Mouse (Mus musculus) cerebellum, adult 8-10 months (tissue): ENCODE results near the gene Hs2st1.
A peak's percentile ranks its signal among the peaks of the same experiment; 100 is the strongest.

Experiments
- DNase-seq: peaks from one replicate; pipeline ENCODE4 v3.0.0; 2022

Hs2st1 gene

DNA sequence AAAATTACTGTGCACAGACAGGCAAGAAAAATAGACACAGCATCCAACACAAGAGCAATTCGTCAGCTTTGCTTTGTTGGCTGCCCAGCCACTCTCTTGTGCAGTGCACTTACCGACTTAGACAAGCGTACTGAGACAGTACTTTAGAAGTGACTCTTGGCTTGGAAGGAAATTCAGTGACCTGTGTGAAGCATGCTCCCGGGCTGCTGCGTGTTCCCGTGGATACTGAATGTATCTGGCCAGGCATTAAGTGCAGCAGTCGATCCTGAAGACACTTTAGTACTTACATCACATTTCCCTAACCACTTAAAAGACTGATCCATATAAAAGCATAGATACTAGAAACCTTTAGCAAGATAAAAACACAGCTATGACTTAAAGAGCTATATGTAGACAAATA, 68.1 kb downstream of the Hs2st1 start:
- no peak for DNase-seq

- no peak for DNase-seq
Observed at GRCm38 (mm10) chr3:144496762-144497161, 73.2 kb downstream of the Hs2st1 start.

- no peak for DNase-seq
Observed at GRCm38 (mm10) chr3:144494838-144495237, 75.1 kb downstream of the Hs2st1 start.

DNA sequence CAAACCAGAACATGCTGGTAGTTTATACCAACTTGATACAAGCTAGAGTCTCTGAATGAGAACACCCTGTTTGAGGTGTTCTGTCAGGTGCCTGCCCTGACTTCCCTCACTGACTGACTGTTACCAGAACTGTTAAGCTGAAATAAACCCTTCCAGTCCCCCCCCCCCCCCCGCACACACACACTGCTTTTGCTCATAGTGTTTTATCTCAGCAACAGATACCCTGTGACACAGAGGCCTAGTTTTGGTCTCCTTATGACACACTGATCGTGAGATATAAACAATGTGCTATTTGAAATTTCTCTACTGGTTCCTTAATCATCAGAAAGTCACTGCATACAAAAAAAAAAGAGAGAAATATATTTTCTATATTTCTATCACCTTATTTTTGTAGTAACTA, 81.2 kb downstream of the Hs2st1 start:
- no peak for DNase-seq

GRCm38 (mm10) chr3:144480595-144480994, 89.4 kb downstream of the Hs2st1 start:
- DNase-seq, result no peak

GRCm38 (mm10) chr3:144478427-144478794, 91.6 kb downstream of the Hs2st1 start:
- no peak for DNase-seq

GRCm38 (mm10) chr3:144477707-144478426, 92.1 kb downstream of the Hs2st1 start:
- no peak for DNase-seq

DNA sequence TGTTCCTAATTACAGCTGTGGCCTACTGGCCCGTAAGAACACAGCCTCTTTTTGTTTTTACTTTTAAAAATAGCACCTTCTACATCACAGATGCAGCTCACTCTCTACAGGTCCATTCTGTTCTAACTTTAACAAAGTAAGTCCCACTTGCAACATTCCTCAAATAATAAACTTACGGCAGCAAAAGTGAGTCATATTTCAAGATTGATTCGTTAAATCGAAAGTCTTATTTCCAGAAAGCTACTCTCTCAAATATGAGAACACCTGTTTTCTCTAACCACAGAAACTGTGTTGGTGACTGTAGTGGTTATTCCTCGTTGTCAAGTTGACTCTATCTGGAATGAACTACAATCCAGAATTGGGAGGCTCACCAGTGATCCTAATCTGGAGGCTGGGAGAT, 94.1 kb downstream of the Hs2st1 start:
- DNase-seq, result no peak

DNA sequence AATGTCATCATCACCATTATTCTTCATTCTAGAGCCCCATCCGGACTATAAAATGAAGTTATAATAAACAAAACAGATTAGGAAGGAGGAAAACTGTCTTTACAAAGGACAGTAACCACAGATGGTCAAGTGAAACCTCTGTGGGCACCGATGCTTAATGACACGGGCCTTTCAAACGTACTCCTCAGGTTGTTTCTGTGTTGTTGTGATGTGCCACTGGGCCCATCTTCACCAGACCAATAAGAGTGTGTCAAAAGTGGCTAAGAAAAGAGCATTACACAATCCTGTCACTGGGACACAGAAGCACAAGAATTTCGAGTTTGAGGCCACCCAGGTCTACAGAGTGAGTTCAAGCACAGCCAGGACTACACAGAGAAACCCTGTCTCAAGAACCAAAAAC, 95.3 kb downstream of the Hs2st1 start:
- DNase-seq, result no peak

DNA sequence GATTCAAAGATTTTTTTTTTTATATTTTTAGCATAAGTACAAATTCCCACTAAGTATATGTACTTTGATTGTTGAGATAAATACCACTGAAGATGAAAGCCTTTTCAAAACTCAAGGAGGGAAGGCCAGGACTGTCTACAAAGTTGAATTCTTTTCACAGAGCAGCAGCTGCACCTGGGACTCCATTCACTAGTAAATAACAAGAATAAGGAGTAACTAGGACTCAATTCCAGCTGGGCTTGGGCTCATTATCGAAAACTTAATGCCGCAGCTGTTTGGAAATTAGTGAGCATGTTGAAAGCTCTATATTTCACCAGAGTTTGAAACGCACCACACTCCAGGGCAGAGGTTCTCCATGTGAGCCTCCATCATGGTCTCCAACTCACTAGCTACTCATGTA, 98.0 kb downstream of the Hs2st1 start:
- DNase-seq, result no peak

DNA sequence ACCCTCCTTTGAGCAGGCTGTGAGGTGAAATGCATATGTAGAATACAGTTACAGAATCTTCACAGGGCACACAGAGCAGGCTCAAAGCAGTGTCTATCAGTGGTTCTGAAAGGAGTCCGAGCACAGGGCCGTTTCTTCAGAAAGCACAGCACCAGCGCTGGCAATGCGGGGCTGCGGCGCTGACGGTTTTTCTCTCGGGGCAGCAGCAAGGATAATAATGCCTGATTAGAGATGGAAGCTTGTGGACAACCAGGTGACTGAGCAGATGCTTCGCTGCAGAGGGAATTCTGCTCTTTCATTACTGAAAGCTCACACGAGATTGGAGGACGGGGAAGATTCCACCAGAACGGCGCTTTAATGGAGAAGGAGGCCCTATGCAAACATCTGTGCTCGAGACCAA, 99.1 kb downstream of the Hs2st1 start:
- DNase-seq, result no peak

DNA sequence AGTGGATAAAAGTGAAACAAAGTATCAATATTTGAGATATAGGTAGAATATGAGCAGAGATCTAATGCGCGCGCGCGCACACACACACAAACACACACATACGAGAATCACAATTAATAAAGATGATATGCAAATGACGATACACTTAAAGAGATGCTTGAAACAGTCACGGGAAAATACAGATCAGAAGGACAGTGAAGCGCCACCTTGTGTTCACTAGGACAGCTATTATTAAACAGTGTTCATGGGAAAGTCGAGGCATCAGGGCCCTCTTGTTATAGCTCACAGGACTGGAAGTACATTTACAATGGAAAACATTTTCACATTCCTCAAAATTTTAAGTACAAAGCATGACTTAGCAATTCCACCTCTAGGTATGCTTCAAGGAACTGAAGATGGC, 102.5 kb downstream of the Hs2st1 start:
- no peak for DNase-seq

- no peak for DNase-seq
Observed at GRCm38 (mm10) chr3:144466108-144466678, 103.8 kb downstream of the Hs2st1 start.

DNA sequence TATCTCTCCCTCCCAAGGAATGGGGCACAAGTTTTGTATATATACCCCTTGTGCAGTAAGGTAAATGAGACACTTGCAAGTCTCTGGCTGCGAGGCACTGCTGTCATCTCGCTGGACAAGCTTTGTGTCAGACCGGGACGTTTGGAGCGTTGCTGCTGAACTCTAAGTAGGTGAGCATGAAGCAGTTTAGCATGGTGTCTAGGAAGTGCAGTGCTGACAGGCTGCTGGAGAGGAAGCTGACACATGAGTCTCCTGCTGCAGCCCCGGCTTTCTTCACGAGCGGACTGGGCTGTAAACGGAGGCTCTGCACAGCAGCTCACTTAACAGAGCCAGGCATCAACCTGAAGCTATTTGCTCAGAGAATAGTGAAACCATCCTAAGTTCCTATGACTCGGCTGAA, 107.3 kb downstream of the Hs2st1 start:
- no peak for DNase-seq

GRCm38 (mm10) chr3:144460183-144460788, 109.7 kb downstream of the Hs2st1 start:
- DNase-seq, result no peak

DNA sequence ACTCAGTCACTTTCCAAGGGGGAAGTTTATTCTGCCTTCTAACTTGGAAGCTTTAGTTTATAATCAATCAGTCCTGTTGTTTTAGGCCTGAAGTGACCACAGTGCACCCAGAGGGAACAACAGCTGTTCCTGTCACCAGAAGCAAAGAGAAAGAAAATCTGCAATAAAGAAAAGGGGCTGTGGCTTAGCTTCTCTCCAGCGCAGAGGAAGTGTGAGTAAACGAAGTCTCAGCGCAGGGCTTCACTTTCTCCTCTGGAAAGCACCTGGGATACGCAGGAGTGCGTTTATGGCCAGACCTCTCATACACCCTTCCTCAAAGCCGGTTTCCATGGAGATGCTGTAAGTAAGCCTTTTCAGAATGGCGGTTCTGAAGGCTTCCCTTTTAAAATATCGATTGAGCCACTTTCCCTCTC, 110.7 kb downstream of the Hs2st1 start:
- no peak for DNase-seq

DNA sequence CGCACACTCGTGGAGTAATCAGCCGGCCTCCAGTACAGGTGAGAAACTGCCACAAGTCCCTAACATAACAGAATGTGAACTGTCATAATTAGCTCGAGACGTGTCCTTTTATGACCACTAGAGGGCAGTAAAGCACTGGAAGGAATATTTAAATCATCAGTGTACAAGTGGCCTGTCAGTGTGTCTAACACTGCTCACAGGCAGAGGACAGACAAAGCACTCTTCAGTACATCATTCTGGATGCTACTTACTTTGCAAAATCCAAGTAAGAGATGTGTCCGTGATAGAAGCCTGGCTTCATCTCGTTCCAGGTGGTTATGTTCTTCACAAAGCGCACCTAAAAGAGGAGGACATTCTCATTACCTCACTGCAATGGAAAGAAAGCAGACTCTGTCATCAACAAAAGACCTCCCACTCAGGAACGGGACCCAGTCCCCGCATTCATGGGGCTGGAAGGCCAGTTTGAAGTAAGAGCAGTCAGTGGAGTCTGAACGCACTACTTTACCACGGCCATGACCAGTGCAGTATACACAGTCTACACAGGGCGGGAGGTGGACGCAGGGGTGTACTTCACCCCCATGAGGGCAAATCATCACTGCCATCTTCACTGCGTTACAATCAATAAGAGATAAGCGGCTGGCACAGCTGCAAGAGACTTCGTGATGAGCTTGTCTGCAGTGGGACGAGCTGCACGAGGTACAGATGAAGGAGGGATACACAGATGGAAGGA, 116.1 kb downstream of the Hs2st1 start:
- peak; percentile 56 for DNase-seq

- DNase-seq, result no peak
Observed at GRCm38 (mm10) chr3:144448977-144449376, 121.0 kb downstream of the Hs2st1 start.

DNA sequence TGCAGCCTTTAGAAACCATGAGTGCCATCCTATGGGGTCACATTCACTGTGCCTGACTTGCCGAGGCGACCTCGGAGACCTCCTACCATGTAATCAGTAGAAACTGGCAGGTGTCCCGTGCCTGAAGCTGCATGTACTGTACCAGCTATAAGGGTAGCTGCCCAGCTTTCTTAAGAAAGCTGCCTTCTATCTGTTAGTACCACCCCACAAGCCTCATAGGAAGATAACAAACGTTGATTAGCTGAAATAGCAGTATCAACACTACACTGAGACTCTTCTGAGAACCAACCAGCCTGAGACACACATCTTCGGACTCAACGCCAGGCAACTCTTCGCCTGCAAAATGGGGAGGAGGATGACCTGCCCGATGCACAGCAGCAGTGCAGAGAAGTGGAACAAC, 122.1 kb downstream of the Hs2st1 start:
- DNase-seq, result no peak

GRCm38 (mm10) chr3:144446081-144446634, 123.8 kb downstream of the Hs2st1 start:
- DNase-seq, result no peak

GRCm38 (mm10) chr3:144437871-144438398, 132.0 kb downstream of the Hs2st1 start:
- DNase-seq, result no peak

DNA sequence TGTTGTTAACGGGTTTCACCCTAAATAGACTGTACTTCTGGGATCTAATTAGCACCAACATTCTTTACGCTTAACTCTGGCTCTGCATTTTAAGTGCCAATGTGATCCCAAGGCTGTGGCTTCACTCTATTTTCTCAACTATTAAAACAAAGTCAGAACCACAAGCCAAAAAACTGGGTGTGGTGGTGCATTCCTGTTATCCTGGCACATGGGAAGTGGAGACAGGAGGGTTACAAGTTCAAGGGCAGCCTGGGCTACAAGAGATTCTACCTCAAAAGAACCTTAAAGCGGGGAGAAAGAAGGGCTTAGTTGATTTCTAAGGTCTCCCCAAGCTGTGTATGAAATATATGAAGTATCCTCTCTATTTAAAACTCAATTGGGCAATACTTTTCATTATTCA, 133.9 kb downstream of the Hs2st1 start:
- no peak for DNase-seq

DNA sequence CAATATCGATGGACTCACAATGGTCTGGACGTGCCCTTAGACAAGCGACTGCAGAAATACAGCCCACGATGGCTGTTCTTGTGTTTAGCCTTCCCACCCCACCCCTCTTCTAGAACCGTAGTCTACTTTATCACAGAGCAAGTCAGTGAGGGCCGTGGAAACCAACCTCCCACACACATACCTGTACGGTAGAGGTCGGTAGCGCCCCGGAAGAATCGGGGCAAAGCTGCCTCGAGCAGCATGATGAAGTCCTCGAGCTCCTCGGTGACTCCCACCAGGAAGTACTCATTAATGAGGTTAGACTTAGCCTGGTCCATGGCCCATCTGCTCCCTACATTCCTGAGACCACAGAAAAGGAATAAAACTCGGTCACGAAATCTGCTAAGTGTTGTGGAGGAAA, 134.7 kb downstream of the Hs2st1 start:
- no peak for DNase-seq
